9 mouse cellular contexts compared by ENCODE assay signal in the genomic region with DNA sequence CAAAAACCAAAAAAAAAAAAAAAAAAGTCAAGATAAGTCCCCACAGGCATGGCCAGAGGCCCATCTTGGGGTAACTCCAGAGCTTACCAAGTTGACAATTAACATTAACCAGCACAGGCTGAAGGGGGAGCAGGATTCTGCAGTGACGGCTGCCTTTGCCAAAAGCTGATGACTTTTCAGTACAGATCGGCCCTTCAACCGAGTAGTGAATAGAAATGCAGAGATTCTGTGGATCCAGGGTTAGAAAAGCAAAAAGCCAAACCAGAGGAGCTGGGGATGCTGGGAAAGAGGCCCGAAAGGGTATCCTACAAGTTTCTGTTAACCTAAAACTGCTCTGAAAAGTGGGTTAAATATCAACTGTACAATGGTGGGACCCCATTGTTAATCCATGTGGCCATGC. TPM values are rescaled to one million over a fixed set of nuclear protein-coding genes. Genes with fewer than 3 reads are reported as not detected.
DNase-seq lines count a peak whose midpoint lies in the region; ATAC-seq and TF ChIP-seq lines count a peak whose summit lies in the region.
"Had no signal": no experiment of that assay in that cellular context is flagged by ENCODE, and none has a peak within 500 bp of the region (broad histone marks: within the 10 kb centered on the region; RNA-seq: fewer than 3 reads in every experiment).

No protein-coding gene starts in this region.

- no peaks in the 10 kb centered on the region for H3K9me3 ChIP-seq in embryonic facial prominence, embryonic 12.5 days
- no peaks in the 10 kb centered on the region for H3K9me3 ChIP-seq in hindbrain, embryonic 10.5 days
- peaks cover 4% of the 10 kb centered on the region; the same call in 1 of the 2 replicates for H3K9me3 ChIP-seq in limb, embryonic 12.5 days
- H3K9me3 ChIP-seq in midbrain, embryonic 14.5 days (ENCODE audit: control insufficient read depth, low read length) = no peaks in the 10 kb centered on the region

- intact Hi-C loops in gastrocnemius, adult 2 months (cut with DNase I) = loop anchor here (2.0 kb wide), 1 partner anchor 18 kb away; no protein-coding TSS in a partner anchor

- DNase-seq in gastrocnemius, adult 2 months = peak; percentile 37
- no peak for DNase-seq in gastrocnemius, adult 8-10 months (ENCODE audit: low spot score in 2 of 2)
- DNase-seq in hindbrain, embryonic 10.5 days (ENCODE audit: low spot score) = no peak
- peak; percentile 35 for DNase-seq in midbrain, embryonic 14.5 days
- no peak for DNase-seq in thymus, adult 18-20 months

- peak overlapping the region; percentile 70 for H3K4me2 ChIP-seq in embryonic facial prominence, embryonic 12.5 days (replicated peaks)
- H3K4me2 ChIP-seq in limb, embryonic 12.5 days = peak overlapping the region; percentile 63
- H3K4me2 ChIP-seq in midbrain, embryonic 14.5 days (ENCODE audit: low read length) = peak overlapping the region; percentile 80

- H3K4me1 ChIP-seq in embryonic facial prominence, embryonic 12.5 days = peaks cover 19% of the 10 kb centered on the region
- H3K4me1 ChIP-seq in hindbrain, embryonic 10.5 days (replicated peaks) = peaks cover 23% of the 10 kb centered on the region
- H3K4me1 ChIP-seq in limb, embryonic 12.5 days (replicated peaks) = peaks cover 28% of the 10 kb centered on the region
- peaks cover 8% of the 10 kb centered on the region for H3K4me1 ChIP-seq in midbrain, embryonic 14.5 days (ENCODE audit: control insufficient read depth, insufficient read depth, low read length)

- peak; percentile 3; the same call in 1 of the 2 replicates for TF ChIP-seq CTCF in gastrocnemius, adult 2 months (IDR thresholded peaks at IDR 0.05)

- no peaks in the 10 kb centered on the region for H3K36me3 ChIP-seq in embryonic facial prominence, embryonic 12.5 days
- H3K36me3 ChIP-seq in hindbrain, embryonic 10.5 days = no peaks in the 10 kb centered on the region
- no peaks in the 10 kb centered on the region for H3K36me3 ChIP-seq in limb, embryonic 12.5 days
- H3K36me3 ChIP-seq in midbrain, embryonic 14.5 days (ENCODE audit: control insufficient read depth, insufficient read depth, low read length) = no peaks in the 10 kb centered on the region

- H3K27ac ChIP-seq in gastrocnemius, adult 2 months = peak overlapping the region; percentile 89
- H3K27ac ChIP-seq in embryonic facial prominence, embryonic 12.5 days = peak overlapping the region; percentile 95
- peak overlapping the region; percentile 88 for H3K27ac ChIP-seq in hindbrain, embryonic 10.5 days
- H3K27ac ChIP-seq in limb, embryonic 12.5 days = peak overlapping the region; percentile 93
- H3K27ac ChIP-seq in midbrain, embryonic 14.5 days (replicated peaks; ENCODE audit: low read depth, low read length) = peak overlapping the region; percentile 66

- no peaks in the 10 kb centered on the region for H3K27me3 ChIP-seq in embryonic facial prominence, embryonic 12.5 days
- H3K27me3 ChIP-seq in hindbrain, embryonic 10.5 days (ENCODE audit: insufficient read depth, poor library complexity, severe bottlenecking) = no peaks in the 10 kb centered on the region
- H3K27me3 ChIP-seq in limb, embryonic 12.5 days = no peaks in the 10 kb centered on the region
- H3K27me3 ChIP-seq in midbrain, embryonic 14.5 days (ENCODE audit: control insufficient read depth, insufficient read depth, low read length) = no peaks in the 10 kb centered on the region

- 44% methylated on average over 4 of the region's 4 CpGs for WGBS in embryonic facial prominence, embryonic 12.5 days
- 50% methylated on average over 4 of the region's 4 CpGs for WGBS in hindbrain, embryonic 10.5 days
- WGBS in limb, embryonic 12.5 days = 38% methylated on average over 4 of the region's 4 CpGs
- 34% methylated on average over 4 of the region's 4 CpGs for WGBS in midbrain, embryonic 14.5 days

- peak overlapping the region; percentile 60 for H3K9ac ChIP-seq in embryonic facial prominence, embryonic 12.5 days
- H3K9ac ChIP-seq in limb, embryonic 12.5 days (replicated peaks) = peak overlapping the region; percentile 65
- H3K9ac ChIP-seq in midbrain, embryonic 14.5 days (replicated peaks; ENCODE audit: low read length) = peak overlapping the region; percentile 56

- peak overlapping the region; percentile 88 for H3K4me3 ChIP-seq in gastrocnemius, adult 2 months
- peak overlapping the region; percentile 41 for H3K4me3 ChIP-seq in embryonic facial prominence, embryonic 12.5 days
- H3K4me3 ChIP-seq in hindbrain, embryonic 10.5 days = peak overlapping the region; percentile 49
- peak overlapping the region; percentile 44 for H3K4me3 ChIP-seq in limb, embryonic 12.5 days (replicated peaks)
- peak overlapping the region; percentile 35 for H3K4me3 ChIP-seq in midbrain, embryonic 14.5 days (replicated peaks; ENCODE audit: low read depth, low read length)

- no peak for ATAC-seq in embryonic facial prominence, embryonic 12.5 days (ENCODE audit: insufficient number of reproducible peaks, insufficient read depth, low FRiP score, low TSS enrichment)
- no peak for ATAC-seq in limb, embryonic 12.5 days (ENCODE audit: insufficient number of reproducible peaks, insufficient read depth, low FRiP score, low TSS enrichment, low read depth)
- ATAC-seq in midbrain, embryonic 14.5 days (ENCODE audit: low FRiP score, low TSS enrichment) = no peak
- ATAC-seq in cerebellum, adult (ENCODE audit: insufficient number of reproducible peaks, low FRiP score, low TSS enrichment) = no peak

RNA-seq across cellular contexts. Expression of gene Skor1, which starts 40.2 kb away (rescaled TPM):
- under 1 TPM in 1 of 2 experiments, not detected in 1; 0.10 TPM for total RNA-seq in gastrocnemius, adult 2 months (2021)
- total RNA-seq in gastrocnemius, adult 8-10 months (2022) = under 1 TPM in 3 of 4 experiments, not detected in 1; 0.07 to 0.13 (median 0.10) TPM
- polyA plus RNA-seq in embryonic facial prominence, embryonic 12.5 days (2016; fragmentation: Nextera tagmentation; extraction: Ambion mirVana) = 0.24 and 0.35 TPM in 2 replicates
- polyA plus RNA-seq in hindbrain, embryonic 10.5 days (2016; fragmentation: Nextera tagmentation; extraction: Ambion mirVana) = 0.68 and 6.8 TPM in 2 replicates
- polyA plus RNA-seq in limb, embryonic 12.5 days (2016; fragmentation: Nextera tagmentation; extraction: Ambion mirVana) = 0.11 and 0.12 TPM in 2 replicates
- polyA plus RNA-seq in midbrain, embryonic 14.5 days (2014; fragmentation: Nextera tagmentation; extraction: Ambion mirVana) = 5.0 TPM in 2 replicates
- total RNA-seq: heart, adult 18-20 months had no signal

Comparison
In these comparisons a context has a peak if more than half of its experiments do, and no peak if none do; other contexts are left out.
1. DNase-seq: peak in gastrocnemius, adult 2 months (single experiment) and midbrain, embryonic 14.5 days (single experiment); none in gastrocnemius, adult 8-10 months (0 of 2), hindbrain, embryonic 10.5 days (single experiment) and thymus, adult 18-20 months (0 of 2).
2. H3K4me3 ChIP-seq: peak in every context shown above with its lines; median percentile 88 in gastrocnemius, adult 2 months; 49 in hindbrain, embryonic 10.5 days; 44 in limb, embryonic 12.5 days; 41 in embryonic facial prominence, embryonic 12.5 days; 35 in midbrain, embryonic 14.5 days.
3. Peak in every context shown above with its lines, with median percentiles within 50 percentile points of each other: H3K27ac ChIP-seq, H3K4me2 ChIP-seq and H3K9ac ChIP-seq.